Mouse (Mus musculus) midbrain, postnatal 0 days (tissue): ENCODE measurements at regions not wholly inside any gene's neighbourhood (a gene's known extent, or its start where the extent isn't known, plus 50 kb on each side); places are given as distances from the start of the nearest gene placed in this dataset.
A peak's percentile ranks its signal among the peaks of the same experiment; 100 is the strongest.

ENCODE experiments used
- ATAC-seq: fragments of 200-750 bp; cut with Nextera tagmentation; 2 replicates; pipeline ENCODE4 v1.8.0; 2017; ENCODE audit warnings: moderate number of reproducible peaks, mild to moderate bottlenecking, moderate TSS enrichment, moderate library complexity; ENCODE audit not compliant: low FRiP score
- DNase-seq: peaks from one replicate; pipeline ENCODE4 v3.0.0-alpha.2; 2015; ENCODE audit warnings: low spot score
- H3K27ac ChIP-seq: fragments of 300-500 bp; sonication (generic); 2 replicates; pipeline ENCODE4 v1.5.1; 2014; ENCODE audit warnings: low read depth, mild to moderate bottlenecking, low read length, mixed read lengths
- H3K27me3 ChIP-seq: fragments of 300-500 bp; sonication (generic); 2 replicates; pipeline ENCODE4 v1.6.1; 2014; ENCODE audit warnings: low read length, control low read depth, mixed read lengths; ENCODE audit not compliant: insufficient read depth
- H3K36me3 ChIP-seq: fragments of 300-500 bp; sonication (generic); 2 replicates; pipeline ENCODE4 v1.6.1; 2014; ENCODE audit warnings: low read length, control low read depth, mixed read lengths; ENCODE audit not compliant: insufficient read depth
- H3K4me1 ChIP-seq: fragments of 300-500 bp; sonication (generic); 2 replicates; pipeline ENCODE4 v1.6.1; 2014; ENCODE audit warnings: mild to moderate bottlenecking, control low read depth, antibody characterized with exemption, low read length, mixed read lengths; ENCODE audit not compliant: insufficient read depth
- H3K4me2 ChIP-seq: fragments of 300-500 bp; sonication (generic); 2 replicates; pipeline ENCODE4 v1.6.1; 2014; ENCODE audit warnings: low read depth, mild to moderate bottlenecking, low read length, mixed read lengths; ENCODE audit not compliant: poor library complexity, severe bottlenecking
- H3K4me3 ChIP-seq: fragments of 300-500 bp; sonication (generic); 2 replicates; pipeline ENCODE4 v1.5.1; 2014; ENCODE audit warnings: low read depth, mild to moderate bottlenecking, low read length, moderate library complexity
- H3K9ac ChIP-seq: fragments of 300-500 bp; sonication (generic); replicated peaks from 2 replicates; pipeline ENCODE4 v1.6.1; 2014; ENCODE audit warnings: mild to moderate bottlenecking, low read length, moderate library complexity, mixed read lengths; ENCODE audit not compliant: poor library complexity, severe bottlenecking
- H3K9me3 ChIP-seq: fragments of 300-500 bp; sonication (generic); 2 replicates; pipeline ENCODE4 v1.6.1; 2016; ENCODE audit warnings: low read length, control low read depth
- CTCF ChIP-seq: IDR thresholded peaks from 2 replicates; pipeline ENCODE4 v1.5.1; 2016; ENCODE audit warnings: antibody characterized with exemption, mild to moderate bottlenecking
- WGBS: fragments of 180-500 bp; shearing (Covaris S2); extraction: QIAGEN DNeasy Blood & Tissue Kit; methylation state at CpG from one replicate; pipeline ENCODE4 v1.1.7; 2014; 5-methylcytosine and 5-hydroxymethylcytosine counted together

GRCm38 (mm10) chr13:72924560-72925135 lies 296.0 kb downstream of the Irx2 start:
- H3K9ac ChIP-seq, result no peak overlapping the region
- H3K4me3 ChIP-seq, result no peak overlapping the region
- 50% methylated on average over 6 of the region's 6 CpGs for WGBS
- no peak for ATAC-seq
- no peaks in the 10 kb centered on the region for H3K4me1 ChIP-seq
- no peaks in the 10 kb centered on the region for H3K36me3 ChIP-seq
- no peak overlapping the region for H3K4me2 ChIP-seq
- DNase-seq, result peak; percentile 18
- no peak for TF ChIP-seq CTCF
- H3K27ac ChIP-seq, result no peak overlapping the region
- H3K27me3 ChIP-seq, result no peaks in the 10 kb centered on the region
- H3K9me3 ChIP-seq, result peaks cover 4% of the 10 kb centered on the region; the same call in 1 of the 2 replicates

GRCm38 (mm10) chr13:72937246-72937645 lies 308.6 kb downstream of the Irx2 start:
- ATAC-seq (no peak), DNase-seq (peak; percentile 33)
- 83% methylated on average over 4 of the region's 4 CpGs for WGBS
- H3K4me3 ChIP-seq, result no peak overlapping the region
- H3K27me3 ChIP-seq, result no peaks in the 10 kb centered on the region
- no peaks in the 10 kb centered on the region for H3K4me1 ChIP-seq
- TF ChIP-seq CTCF, result no peak
- H3K36me3 ChIP-seq, result no peaks in the 10 kb centered on the region
- H3K9ac ChIP-seq, result no peak overlapping the region
- H3K4me2 ChIP-seq, result no peak overlapping the region
- no peak overlapping the region for H3K27ac ChIP-seq
- H3K9me3 ChIP-seq, result no peaks in the 10 kb centered on the region

GRCm38 (mm10) chr13:72938156-72938874 lies 309.7 kb downstream of the Irx2 start:
- no peaks in the 10 kb centered on the region for H3K36me3 ChIP-seq
- H3K9me3 ChIP-seq, result no peaks in the 10 kb centered on the region
- H3K27ac ChIP-seq, result no peak overlapping the region
- no peaks in the 10 kb centered on the region for H3K4me1 ChIP-seq
- TF ChIP-seq CTCF, result no peak
- H3K9ac ChIP-seq, result no peak overlapping the region
- no peak overlapping the region for H3K4me3 ChIP-seq
- 58% methylated on average over 13 of the region's 13 CpGs for WGBS
- H3K27me3 ChIP-seq, result no peaks in the 10 kb centered on the region
- DNase-seq (peak; percentile 33), ATAC-seq (no peak)
- H3K4me2 ChIP-seq, result no peak overlapping the region

GRCm38 (mm10) chr13:72947374-72948165 lies 312.7 kb upstream of the Irx4 start:
- no peak overlapping the region for H3K27ac ChIP-seq
- no peak overlapping the region for H3K4me2 ChIP-seq
- H3K4me3 ChIP-seq, result no peak overlapping the region
- H3K36me3 ChIP-seq, result no peaks in the 10 kb centered on the region
- ATAC-seq (no peak), DNase-seq (no peak)
- H3K4me1 ChIP-seq, result no peaks in the 10 kb centered on the region
- WGBS, result 63% methylated on average over 7 of the region's 7 CpGs
- no peaks in the 10 kb centered on the region for H3K27me3 ChIP-seq
- no peaks in the 10 kb centered on the region for H3K9me3 ChIP-seq
- no peak for TF ChIP-seq CTCF
- no peak overlapping the region for H3K9ac ChIP-seq

GRCm38 (mm10) chr13:72958616-72959518 lies 301.4 kb upstream of the Irx4 start:
- Histone ChIP-seq H3K27me3 (no peaks in the 10 kb centered on the region), H3K4me3 (no peak overlapping the region), H3K27ac (no peak overlapping the region), H3K4me1 (peaks cover 8% of the 10 kb centered on the region; the same call in 1 of the 2 replicates), H3K9me3 (no peaks in the 10 kb centered on the region), H3K9ac (no peak overlapping the region), H3K36me3 (no peaks in the 10 kb centered on the region), H3K4me2 (no peak overlapping the region)
- ATAC-seq (peak; percentile 47; the same call in 1 of the 2 replicates), DNase-seq (peak; percentile 58)
- WGBS, result 12% methylated on average over 15 of the region's 15 CpGs
- TF ChIP-seq CTCF, result no peak
